Mouse (Mus musculus): ENCODE results near the gene Arhgef19. TPM values are rescaled to one million over a fixed set of nuclear protein-coding genes. Genes with fewer than 3 reads are reported as not detected.

Arhgef19 gene
- polyA plus RNA-seq (2012; rRNA removed) = 4.5 and 4.6 TPM in 2 replicates

DNA sequence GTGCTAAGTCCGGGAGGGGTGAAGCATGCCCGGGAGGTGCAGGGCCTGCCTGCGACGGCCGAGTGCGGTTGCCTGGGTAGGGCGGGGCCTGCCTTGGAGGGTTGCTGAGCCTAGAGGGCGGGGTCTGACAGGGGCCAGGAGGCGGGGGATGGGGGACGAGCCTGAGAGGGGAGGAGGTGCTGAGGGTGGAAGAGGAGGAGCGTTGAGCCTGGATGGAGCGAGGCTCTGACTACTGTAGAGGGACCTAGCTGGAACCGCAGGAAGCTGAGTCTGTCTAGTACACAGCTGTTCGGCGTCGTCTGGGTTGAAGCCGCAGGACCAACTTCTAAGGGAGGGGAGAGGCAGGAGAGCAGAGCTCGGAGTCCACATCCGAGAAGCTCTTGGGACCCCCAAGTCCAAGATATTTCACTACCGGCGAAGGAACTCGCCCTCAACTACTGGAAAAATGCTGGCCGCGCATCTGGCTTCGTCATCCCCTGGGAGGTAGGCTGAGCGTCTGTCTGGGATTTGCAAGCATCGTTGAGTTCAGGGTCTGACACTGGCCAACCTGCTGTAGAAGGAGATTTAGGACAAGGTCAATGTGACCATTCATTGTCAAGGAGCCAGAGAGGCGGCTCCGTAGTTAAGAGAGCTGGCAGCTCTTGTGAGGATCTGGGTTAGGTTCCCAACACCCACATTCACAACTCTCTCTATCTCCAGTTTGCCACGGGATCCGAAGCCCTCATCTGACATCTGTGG, at the start of gene Arhgef19:
Gene Arhgef19, plus strand, starts transcription at position 112 of the 738 bp plus-strand sequence.
- peak; percentile 47 for DNase-seq (ENCODE audit: low read depth)

DNA sequence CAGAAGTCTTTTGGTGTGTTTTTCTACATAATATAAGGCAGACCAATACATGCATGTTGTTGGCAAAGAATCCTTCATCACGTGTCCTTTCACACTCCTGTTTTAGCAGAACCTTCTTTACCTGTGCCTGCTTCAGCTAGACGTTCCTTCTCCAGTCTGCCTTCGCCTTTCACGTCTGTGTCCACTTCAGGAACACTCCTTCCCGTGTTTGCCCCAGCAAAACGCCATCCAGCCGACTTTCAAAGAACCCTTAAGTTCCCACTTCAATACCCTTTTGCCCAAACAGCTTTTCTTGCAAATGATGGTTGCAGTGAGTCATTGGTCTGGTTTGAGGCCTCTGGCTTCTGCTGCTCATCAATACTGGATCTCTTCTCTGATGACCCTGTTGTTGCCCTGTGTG, 48.0 kb upstream of the Arhgef19 start:
- DNase-seq (ENCODE audit: low read depth) = no peak

DNA sequence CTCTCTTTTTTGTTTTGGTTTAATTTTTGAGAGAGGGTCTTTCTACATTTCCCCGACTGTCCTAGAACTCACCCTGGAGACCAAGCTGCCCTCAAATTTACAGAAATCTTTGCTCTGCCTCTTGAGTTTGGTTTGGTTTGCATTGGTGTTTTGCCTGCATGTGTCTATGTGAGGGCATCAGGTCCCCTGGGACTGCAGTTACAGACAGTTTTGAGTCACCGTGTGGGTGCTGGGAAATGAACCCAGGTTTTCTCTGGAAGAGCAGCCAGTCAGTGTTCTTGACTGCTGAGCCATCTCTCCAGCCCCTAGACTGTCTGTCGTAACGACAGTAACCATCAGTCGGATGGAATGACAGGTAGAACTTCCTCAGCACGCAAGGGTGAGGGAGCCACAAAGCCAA, 44.7 kb upstream of the Arhgef19 start:
- DNase-seq (ENCODE audit: low read depth) = no peak

DNA sequence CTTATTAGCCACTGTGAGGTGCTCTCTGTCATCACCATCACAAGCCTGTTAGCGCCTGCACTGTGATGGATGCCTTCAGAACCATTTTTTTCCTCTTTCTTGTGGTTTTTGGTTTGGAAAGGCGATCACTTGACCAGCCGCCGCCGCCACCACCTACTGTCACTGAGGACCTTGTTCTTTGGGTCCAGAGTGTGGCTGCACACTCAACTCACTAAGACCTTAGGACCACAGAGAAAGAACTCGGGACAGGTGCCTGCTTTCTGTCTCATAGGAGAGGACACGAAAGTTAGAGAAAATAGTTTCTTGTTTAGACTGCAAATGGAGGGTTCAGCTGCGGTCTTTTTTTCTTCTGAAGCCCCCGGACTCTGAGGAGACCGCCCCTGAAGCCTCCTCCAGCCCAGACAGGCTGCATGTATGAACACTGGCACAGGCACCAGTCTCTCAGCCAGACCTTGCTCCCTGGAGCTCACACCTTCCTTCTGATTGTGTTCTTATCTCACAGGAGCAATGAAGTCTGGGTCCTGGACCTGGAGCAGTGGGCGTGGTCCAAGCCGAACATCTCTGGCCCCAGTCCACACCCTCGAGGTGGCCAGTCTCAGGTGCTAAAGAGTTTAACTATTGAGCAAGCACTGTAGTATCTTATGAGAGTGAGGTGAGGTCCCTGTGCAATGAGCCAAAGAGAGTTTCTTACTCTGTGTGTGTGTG, 42.2 kb upstream of the Arhgef19 start:
- no peak for DNase-seq (ENCODE audit: low read depth)

DNA sequence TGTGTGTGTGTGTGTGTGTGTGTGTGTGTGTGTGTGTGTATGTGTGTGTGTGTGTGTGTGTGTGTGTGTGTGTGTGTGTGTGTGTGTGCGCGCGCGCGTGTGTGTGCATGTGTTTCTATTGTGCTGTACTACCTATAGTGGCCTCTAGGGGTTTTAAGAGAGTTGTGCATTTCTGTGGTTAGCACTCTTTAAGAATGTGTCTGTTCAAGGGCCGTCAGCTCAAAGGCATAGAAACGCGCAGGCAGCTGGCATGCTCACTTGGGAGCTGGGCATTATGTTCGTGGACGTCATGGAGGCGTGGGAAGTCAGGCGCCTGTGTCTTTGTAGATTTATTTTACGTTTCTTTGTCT, 41.6 kb upstream of the Arhgef19 start:
- DNase-seq (ENCODE audit: low read depth) = no peak

DNA sequence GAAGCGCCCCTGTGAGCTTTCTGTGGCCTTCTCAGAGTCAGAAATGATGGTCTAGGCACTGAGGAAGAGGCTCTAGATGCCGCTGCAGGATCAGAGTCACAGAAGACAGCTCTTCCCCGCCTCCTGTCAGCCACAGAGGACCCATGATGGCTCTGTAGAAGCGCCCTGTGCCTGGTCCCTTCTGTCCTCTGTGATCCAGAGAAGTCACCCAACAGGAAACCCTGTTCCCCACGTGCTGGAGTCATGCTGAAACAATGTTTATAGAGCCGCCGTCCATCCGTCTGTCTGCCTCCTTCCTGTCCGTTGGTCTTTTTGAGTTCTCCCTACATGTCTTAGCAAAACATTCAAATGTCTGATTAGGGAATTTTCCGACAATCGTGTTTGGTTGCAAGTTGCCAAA, 38.4 kb upstream of the Arhgef19 start:
- DNase-seq (ENCODE audit: low read depth) = no peak

DNA sequence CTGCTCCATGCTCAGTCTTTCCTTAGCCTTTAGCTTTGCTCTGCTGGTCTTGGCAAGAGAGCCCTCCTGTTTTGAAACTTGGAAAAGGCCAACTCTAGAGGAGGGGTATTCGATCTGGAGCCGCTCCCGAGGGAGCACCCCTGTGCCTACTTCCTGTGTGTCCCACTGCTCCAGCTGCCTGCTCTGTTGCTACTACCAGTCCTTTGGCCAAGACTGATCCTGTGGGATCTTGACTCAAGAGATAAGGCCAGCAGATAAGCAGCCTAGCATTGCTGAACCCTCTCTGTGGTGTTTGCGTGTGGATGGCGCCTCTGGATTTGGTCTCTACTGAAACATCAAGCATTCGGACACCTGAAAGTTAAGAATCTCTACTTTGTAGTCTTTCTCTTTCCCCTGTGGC, 37.1 kb upstream of the Arhgef19 start:
- no peak for DNase-seq (ENCODE audit: low read depth)

DNA sequence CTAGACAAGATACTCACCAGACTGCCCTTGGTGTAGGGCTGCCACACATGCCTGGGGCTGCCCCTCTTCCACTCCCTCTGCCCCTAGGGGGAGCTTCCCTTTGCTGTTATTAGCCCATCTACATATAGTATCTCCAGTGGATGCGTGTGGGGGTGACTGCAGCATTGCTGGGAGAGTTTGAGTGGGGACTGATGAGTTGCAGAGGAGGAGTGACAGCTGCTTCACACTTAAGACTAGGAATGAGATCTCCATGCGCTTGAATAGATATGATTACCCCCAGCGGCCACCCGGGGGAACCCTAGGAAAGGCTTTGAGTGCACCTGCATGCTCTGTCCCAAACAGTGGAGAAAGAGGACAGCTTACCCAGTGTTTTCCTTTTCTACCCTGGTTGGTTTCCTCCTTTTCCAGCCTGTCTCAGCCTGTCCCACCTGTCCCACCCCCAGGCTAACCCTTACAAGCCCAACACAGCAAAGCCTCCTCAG, 34.7 kb upstream of the Arhgef19 start:
- DNase-seq (ENCODE audit: low read depth) = no peak

DNA sequence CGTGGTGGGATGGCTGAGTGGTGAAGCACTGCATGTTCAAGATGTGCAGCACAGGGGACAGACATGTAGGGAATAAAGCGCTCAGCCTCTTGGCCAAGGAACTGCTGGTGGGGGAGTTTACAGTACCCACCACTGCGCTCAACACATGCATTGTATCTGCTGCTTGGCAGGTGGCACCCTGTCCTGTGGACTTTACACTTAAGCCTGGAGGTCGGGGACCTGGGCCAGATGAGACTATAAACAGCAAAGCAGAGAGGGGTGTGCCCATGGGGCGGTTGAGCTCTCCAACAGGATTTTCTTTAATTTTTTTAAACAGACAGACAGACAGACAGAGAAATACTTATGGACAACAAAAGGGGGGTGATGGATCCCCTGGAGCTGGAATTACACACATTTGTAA, 32.2 kb upstream of the Arhgef19 start:
- no peak for DNase-seq (ENCODE audit: low read depth)

DNA sequence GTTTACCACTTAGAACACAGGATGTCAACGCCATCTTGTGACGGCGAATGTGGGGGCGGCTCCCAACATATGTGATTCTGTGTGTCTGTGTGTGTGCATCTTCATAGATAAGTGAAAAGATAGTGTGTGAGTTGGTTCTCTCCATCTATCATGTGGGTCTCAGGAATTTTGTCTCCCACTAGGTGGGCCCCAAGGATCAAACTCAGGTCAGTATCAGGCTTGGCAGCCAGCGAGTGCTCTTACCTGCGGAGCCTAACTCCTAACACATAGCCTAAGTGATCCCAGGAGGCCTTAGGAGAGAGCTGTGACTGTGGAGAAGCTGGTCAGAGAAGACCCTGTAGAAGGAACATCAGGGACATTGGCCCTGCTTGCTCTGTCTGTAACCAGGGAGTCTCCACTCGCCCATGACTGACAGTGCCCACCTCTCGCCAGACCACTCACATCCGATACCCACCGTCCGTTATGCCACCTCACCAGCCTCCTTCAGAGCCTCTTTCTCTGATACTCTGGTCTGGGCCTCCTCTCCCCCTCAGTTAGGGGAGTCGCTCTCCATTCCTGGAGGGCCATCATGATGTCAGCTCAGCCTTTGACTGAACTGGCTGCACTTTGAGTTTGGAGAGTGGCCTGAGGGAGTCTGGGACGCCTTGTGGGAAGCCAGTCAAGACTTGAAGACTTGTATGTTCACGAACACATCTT, 28.6 kb upstream of the Arhgef19 start:
- DNase-seq (ENCODE audit: low read depth) = no peak

DNA sequence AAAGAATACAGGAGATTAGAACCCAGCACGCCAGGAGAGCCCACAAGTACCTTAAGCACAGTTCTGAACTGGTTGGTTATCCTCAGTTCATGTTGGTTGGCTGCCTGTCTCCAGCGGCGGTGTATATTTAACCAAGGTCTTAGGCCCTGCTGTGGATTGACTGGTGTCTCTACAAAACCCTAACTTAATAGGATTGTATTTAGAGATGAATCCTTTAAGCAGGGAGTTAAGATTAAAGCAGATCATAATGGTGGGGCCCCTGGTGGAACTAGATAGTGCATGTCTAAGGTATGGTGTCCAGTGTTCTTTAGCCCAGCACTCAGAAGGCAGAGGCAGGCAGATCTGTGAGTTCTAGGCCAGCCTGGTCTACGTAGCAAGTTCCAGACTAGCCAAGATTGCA, 27.7 kb upstream of the Arhgef19 start:
- DNase-seq (ENCODE audit: low read depth) = no peak

DNA sequence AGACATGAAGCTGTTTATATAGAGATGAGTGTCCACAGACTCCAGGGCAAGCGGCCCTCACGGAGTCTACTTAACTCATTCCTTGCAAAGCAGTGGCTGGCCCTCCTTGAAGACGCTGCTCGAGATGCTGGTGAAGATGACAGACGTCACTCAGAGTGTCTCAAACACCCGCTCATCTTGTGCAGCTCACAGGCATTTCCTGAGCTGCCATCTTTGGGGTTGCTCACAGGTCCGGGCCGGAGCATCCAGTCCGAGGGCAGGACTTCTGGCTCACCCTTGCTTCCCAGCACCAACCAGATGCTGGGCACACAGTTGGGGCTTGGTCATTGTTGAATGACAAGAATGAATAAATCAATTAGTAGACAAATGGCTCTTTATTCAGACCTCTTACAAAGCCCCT, 26.4 kb upstream of the Arhgef19 start:
- DNase-seq (ENCODE audit: low read depth) = no peak

DNA sequence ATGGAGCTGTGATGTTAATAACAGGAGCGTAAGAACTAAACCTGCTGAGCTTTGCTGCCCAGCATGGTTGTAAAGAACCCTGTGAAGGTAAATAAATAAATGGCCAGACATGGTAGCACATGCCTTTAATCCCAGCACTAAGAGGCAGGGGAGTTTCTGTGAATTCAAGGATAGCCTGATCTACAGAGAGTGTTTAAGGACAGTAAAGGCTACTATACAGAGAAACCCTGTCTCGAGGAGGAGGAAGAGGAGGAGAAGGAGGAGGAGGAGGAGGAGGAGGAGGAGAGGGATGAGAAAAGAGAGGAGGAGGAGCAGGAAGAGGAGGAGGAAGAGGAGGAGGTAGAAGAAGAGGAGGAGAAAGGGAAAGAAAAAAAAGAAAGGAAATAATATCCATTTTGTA, 26.0 kb upstream of the Arhgef19 start:
- no peak for DNase-seq (ENCODE audit: low read depth)

DNA sequence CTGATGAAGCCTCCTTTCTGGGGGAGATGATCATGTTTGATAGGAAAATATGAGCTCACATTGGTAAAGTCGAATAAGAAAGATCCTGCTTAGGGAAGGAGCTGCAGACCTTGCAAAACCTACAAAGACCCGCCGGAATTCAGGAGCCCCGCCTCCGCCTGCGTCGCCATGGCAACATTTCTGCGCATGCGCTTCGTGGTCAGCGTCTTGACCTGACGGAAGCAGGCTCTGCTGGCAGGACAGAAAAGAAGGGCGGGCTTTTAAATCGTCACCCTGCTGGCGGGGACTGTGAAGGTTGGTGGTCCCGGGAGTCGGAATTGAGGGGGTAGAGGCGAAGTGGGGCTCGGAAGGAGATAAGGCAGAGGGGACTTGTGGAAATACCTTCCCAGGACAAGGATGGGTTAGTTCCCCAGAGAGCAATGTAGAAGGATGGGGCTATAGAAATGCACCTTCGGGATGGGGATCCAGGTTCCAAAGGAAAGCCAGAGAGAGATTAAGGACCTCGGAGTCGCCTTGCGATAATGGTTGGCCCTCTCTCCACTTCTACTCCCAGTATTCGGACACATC, 25.4 kb upstream of the Arhgef19 start, which contains the start of gene Rsg1:
Gene Rsg1, plus strand, starts transcription at position 187 of the 567 bp plus-strand sequence.
- no peak for DNase-seq (ENCODE audit: low read depth)

DNA sequence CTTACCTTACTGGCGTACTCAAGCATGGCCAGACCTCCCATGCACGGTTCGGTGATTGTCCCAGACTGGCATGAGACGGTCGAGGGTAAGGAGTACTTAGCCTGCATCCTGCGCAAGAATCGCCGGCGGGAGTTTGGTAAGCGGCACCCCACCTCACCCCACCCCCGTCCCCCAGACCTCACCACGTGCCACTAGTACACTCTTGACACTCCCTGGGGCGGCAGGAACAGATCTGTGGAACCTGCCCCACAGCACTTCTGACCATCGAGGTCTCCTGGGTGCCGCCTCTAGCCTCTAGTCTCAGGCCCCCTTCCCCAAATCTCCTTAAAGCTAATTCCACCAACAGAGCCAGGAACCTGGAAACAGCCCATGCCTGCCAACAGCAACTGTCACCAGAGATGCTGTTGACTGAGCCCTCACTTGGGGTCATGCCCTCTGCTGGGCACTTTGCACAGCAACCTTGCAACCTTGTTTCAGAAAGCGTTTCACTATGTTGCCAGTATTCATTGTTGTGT, 24.9 kb upstream of the Arhgef19 start:
- no peak for DNase-seq (ENCODE audit: low read depth)

DNA sequence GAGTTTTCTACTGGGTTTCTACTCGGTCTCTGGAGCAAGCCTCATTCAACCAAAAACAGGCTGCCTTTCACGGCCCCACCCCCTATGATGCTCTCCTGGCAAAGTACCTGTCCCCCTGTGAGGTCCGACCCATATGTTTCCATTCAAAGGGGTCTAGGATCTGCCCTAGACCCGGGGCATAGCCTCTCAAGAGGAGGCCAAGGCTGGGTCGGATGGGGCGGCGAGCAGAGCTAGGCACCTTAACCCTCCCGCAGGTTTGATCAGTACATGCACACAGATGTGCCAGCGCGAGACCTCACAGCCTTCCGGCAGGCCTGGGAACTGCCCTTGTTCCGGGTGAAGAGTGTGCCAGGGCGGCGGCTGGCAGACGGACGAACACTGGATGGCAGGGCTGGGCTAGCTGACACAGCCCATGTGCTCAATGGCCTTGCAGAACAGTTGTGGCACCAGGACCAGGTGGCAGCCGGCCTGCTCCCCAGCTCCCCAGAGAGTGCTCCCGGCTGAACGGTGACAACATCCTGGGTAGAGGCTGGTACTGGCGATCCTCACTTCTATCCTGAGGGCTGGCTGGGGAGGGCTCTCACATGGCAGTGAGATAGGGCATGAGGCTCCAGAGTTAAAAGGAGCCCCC, 19.6 kb upstream of the Arhgef19 start:
- no peak for DNase-seq (ENCODE audit: low read depth)

DNA sequence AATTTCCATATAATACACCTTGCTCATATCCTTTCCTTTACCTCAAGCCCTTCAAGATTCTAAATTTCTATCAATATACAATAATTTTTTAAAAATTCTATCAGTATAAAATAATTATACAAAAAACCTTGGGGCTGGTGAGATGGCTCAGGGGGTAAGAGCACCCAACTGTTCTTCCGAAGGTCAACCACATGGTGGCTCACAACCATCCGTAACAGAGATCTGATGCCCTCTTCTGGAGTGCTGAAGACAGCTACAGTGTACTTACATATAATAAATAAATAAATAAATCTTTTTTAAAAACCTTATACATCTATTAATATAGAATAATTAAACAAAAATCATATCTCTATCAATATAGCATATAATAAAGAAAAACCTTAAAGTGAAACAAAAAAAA, 17.5 kb upstream of the Arhgef19 start:
- DNase-seq (ENCODE audit: low read depth) = no peak

DNA sequence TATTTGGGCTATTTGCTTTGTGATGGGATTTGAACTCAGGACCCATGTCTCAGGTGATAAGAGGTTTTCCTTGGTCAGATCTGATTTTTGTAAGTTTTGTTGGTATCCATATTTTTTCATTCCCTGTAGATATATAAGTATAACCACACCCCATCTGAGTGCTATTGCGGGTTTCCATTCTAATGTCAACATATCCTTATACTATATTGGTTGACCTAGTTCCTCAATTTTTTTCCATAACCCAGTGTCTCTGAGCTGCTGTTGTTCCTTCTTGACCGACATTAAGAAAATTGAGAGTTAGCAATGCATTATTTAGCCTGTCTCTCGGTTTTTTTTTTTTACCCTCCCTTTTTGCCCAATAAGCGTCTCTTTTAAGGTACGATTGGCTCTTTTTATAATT, 16.5 kb upstream of the Arhgef19 start:
- DNase-seq (ENCODE audit: low read depth) = no peak

DNA sequence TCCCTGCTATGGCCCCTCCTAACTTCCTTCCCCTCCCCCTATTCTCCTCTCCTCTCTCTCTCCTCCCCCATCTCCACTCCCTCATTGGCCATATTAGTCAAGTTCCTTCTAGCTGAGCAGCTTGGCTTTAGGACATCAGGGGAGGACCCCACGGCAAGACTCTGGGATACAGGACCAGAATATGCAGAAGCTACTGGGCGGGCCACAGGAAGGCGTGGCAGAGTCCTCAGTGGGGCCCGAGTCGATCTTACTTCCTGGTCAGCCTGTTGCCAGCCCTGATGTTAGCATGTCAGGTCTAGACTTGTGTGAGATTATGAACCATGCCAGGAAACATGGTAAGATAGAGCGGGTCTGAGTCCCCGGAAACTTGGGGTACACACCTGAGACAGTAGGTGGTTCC, 10.6 kb upstream of the Arhgef19 start:
- DNase-seq (ENCODE audit: low read depth) = no peak

DNA sequence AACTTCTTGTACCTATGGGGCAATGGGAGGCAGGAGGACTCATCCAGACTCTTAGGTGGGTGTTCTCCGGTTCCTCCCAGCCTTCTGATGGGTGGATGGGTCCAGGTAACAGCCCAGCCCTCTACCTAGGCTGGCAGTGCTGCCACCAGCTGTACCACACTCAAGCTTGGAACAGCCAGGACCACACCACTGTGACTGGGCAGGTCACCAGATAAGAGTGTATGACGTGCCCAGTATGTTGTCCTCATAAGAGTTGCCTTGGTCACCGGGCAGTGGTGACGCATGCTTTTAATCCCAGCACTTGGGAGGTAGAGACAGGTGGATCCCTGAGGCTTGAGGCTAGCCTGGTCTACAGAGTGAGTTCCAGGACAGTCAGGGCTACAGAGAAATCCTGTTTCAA, 6.1 kb upstream of the Arhgef19 start:
- DNase-seq (ENCODE audit: low read depth) = no peak

DNA sequence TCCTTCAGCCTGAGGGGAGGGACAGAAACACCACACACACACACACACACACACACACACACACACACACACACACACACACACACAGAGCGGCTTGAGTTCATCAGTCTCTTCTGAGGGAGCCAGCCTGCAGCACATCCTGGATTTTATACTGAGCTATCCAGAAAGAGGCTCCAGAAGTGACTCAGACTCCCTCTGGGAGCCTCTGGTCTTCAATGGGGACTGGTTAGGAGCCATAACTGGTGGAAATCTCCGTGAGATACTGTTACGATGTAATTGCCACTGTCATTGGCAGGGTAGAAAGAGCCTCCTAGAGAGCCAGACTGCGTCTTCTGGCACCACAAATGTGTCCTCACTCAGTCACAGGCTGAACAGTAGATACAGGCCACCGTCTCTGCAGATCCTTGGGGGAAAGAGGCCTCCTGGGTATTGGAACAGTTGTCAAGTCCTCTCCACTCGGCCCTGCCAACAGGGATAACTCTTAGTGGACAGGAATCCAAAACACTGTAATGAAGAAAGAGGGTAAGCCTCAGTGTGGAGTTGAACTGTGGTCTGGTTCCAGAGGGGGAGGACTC, 3.7 kb upstream of the Arhgef19 start:
- DNase-seq (ENCODE audit: low read depth) = no peak

All from gonadal fat pad, adult 2 months (tissue).